Mouse (Mus musculus) liver, adult 2 months (tissue): Measurements from ENCODE around the gene Napsa.

ENCODE experiments used
- CTCF ChIP-seq: fragments of 200-500 bp; IDR thresholded peaks from 2 replicates; pipeline ENCODE4 v1.5.1; 2011; ENCODE audit warnings: low read depth, low read length, control low read depth
- POLR2A ChIP-seq: fragments of 200-500 bp; IDR thresholded peaks from 2 replicates; pipeline ENCODE4 v1.6.1; 2011; ENCODE audit warnings: low read length, control low read depth; ENCODE audit not compliant: insufficient read depth; ENCODE audit errors: extremely low read depth

DNA sequence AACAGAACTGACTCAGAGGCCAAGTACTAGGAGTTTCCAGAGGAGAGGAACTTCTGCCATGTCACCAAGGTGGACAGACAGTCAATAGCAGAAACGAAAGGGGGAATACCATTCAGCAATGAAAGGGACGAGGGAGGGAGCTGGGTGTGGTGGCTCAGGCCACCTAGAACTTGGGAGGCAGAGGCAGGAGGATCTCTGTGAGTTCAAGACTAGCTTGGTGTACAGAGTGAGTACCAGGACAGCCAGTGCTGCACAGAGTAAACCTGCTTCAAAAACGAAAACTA, 52.3 kb downstream of the Napsa start:
- TF ChIP-seq POLR2A (no peak), CTCF (no peak)
